Mouse (Mus musculus): ENCODE measurements around the gene Fgf9. TPM values are rescaled to one million over a fixed set of nuclear protein-coding genes. Genes with fewer than 3 reads are reported as not detected.

The Fgf9 gene
- total RNA-seq (2021) = 1 to 10 TPM; 5.9 to 6.0 TPM
- long read RNA-seq, experiment 1, partial matches to known transcripts = 1 of 4 reads
- long read RNA-seq, experiment 1, other reads (novel, unspliced or antisense) = 0 of 4 reads
- long read RNA-seq, experiment 2, partial matches to known transcripts = 0 of 3 reads
- long read RNA-seq, experiment 2, other reads (novel, unspliced or antisense) = 1 of 3 reads

GRCm38 (mm10) chr14:58070481-58071119, at the start of gene Fgf9:
Gene Fgf9, plus strand, starts transcription at chr14:58070547.
- peak in 1 of 2 experiments; percentile 44 for DNase-seq
- intact Hi-C loops (cut with DNase I) = loop anchor here (10.0 kb wide), 1 partner anchor 234 kb away; no protein-coding TSS in a partner anchor

GRCm38 (mm10) chr14:58034567-58034966, 35.8 kb upstream of the Fgf9 start:
- peak; percentile 51 to 72 for DNase-seq
- intact Hi-C loops (cut with DNase I) = loop anchor here (2.0 to 10.0 kb wide), 5 partner anchors 342 to 1080 kb away; no protein-coding TSS in a partner anchor

- DNase-seq = no peak
- intact Hi-C loops (cut with DNase I) = loop anchor here (10.0 kb wide), 1 partner anchor 579 kb away; no protein-coding TSS in a partner anchor
Observed at GRCm38 (mm10) chr14:58036174-58036573, 34.2 kb upstream of the Fgf9 start.

GRCm38 (mm10) chr14:58046639-58047284, 23.6 kb upstream of the Fgf9 start:
- no peak for DNase-seq
- intact Hi-C loops (cut with DNase I) = no loop called here

GRCm38 (mm10) chr14:58050691-58051090, 19.7 kb upstream of the Fgf9 start:
- intact Hi-C loops (cut with DNase I) = no loop called here
- DNase-seq = no peak

GRCm38 (mm10) chr14:58067586-58067985, 2.8 kb upstream of the Fgf9 start:
- intact Hi-C loops (cut with DNase I) = no loop called here
- no peak for DNase-seq

- intact Hi-C loops (cut with DNase I) = no loop called here
- no peak for DNase-seq
Observed at GRCm38 (mm10) chr14:58068641-58069040, 1.7 kb upstream of the Fgf9 start.

GRCm38 (mm10) chr14:58069927-58070326, 420 bp upstream of the Fgf9 start:
- intact Hi-C loops (cut with DNase I) = loop anchor here (10.0 kb wide), 1 partner anchor 235 kb away; no protein-coding TSS in a partner anchor
- DNase-seq = no peak

- DNase-seq = peak; percentile 71 to 73
- intact Hi-C loops (cut with DNase I) = loop anchor here (10.0 kb wide), 1 partner anchor 234 kb away; no protein-coding TSS in a partner anchor
Observed at GRCm38 (mm10) chr14:58071120-58071641, 834 bp downstream of the Fgf9 start.

- peak; percentile 77 to 82 for DNase-seq
- intact Hi-C loops (cut with DNase I) = loop anchor here (10.0 kb wide), 1 partner anchor 233 kb away; no protein-coding TSS in a partner anchor
Observed at GRCm38 (mm10) chr14:58071830-58072770, 1.8 kb downstream of the Fgf9 start.

- DNase-seq = peak in 1 of 2 experiments; percentile 22
- intact Hi-C loops (cut with DNase I) = loop anchor here (10.0 kb wide), 1 partner anchor 232 kb away; no protein-coding TSS in a partner anchor
Observed at GRCm38 (mm10) chr14:58072771-58073501, 2.6 kb downstream of the Fgf9 start.

GRCm38 (mm10) chr14:58073936-58074335, 3.6 kb downstream of the Fgf9 start:
- DNase-seq = peak in 1 of 2 experiments; percentile 16
- intact Hi-C loops (cut with DNase I) = loop anchor here (10.0 kb wide), 1 partner anchor 231 kb away; no protein-coding TSS in a partner anchor

GRCm38 (mm10) chr14:58074621-58075432, 4.5 kb downstream of the Fgf9 start:
- peak; percentile 33 to 36 for DNase-seq
- intact Hi-C loops (cut with DNase I) = loop anchor here (10.0 kb wide), 1 partner anchor 230 kb away; no protein-coding TSS in a partner anchor

GRCm38 (mm10) chr14:58075433-58076029, 5.2 kb downstream of the Fgf9 start:
- DNase-seq = peak; percentile 25 to 40
- intact Hi-C loops (cut with DNase I) = loop anchor here (10.0 kb wide), 1 partner anchor 229 kb away; no protein-coding TSS in a partner anchor

GRCm38 (mm10) chr14:58076030-58076521, 5.7 kb downstream of the Fgf9 start:
- intact Hi-C loops (cut with DNase I) = loop anchor here (10.0 kb wide), 1 partner anchor 229 kb away; no protein-coding TSS in a partner anchor
- DNase-seq = peak; percentile 51 to 58

- intact Hi-C loops (cut with DNase I) = loop anchor here (10.0 kb wide), 1 partner anchor 228 kb away; no protein-coding TSS in a partner anchor
Observed at GRCm38 (mm10) chr14:58076726-58077255, 6.4 kb downstream of the Fgf9 start.

GRCm38 (mm10) chr14:58079471-58079870, 9.1 kb downstream of the Fgf9 start:
- DNase-seq = no peak
- intact Hi-C loops (cut with DNase I) = loop anchor here (10.0 kb wide), 1 partner anchor 225 kb away; no protein-coding TSS in a partner anchor

More at GRCm38 (mm10) chr14:58076726-58077255, 6.4 kb downstream of the Fgf9 start:
- peak in 1 of 2 experiments; percentile 16 for DNase-seq
